Mouse (Mus musculus) urinary bladder, postnatal 4 days (tissue): ENCODE data around the gene Grk4.
A peak's percentile ranks its signal among the peaks of the same experiment; 100 is the strongest.

Experiments used
- DNase-seq, 2 experiments: peaks; one replicate each; pipeline ENCODE4 v3.0.0; 2021 to 2022; ENCODE audit warnings: low spot score in 2 of 2

Grk4 gene

GRCm38 (mm10) chr5:34659686-34660590 lies at the start of gene Grk4, which contains the start of gene Nop14:
Gene Grk4 (plus strand): TSS chr5:34660379.
Gene Nop14 (minus strand): TSS chr5:34660148.
- peak; percentile 98 to 99 for DNase-seq

- DNase-seq = no peak
Observed at GRCm38 (mm10) chr5:34632996-34633395, 27.2 kb upstream of the Grk4 start.

- DNase-seq = no peak
Observed at GRCm38 (mm10) chr5:34633641-34634040, 26.5 kb upstream of the Grk4 start.

- DNase-seq = no peak
Observed at GRCm38 (mm10) chr5:34634746-34635400, 25.3 kb upstream of the Grk4 start.

- DNase-seq = no peak
Observed at GRCm38 (mm10) chr5:34635665-34636192, 24.4 kb upstream of the Grk4 start.

- peak; percentile 78 to 82 for DNase-seq
Observed at GRCm38 (mm10) chr5:34636481-34637287, 23.5 kb upstream of the Grk4 start, which contains the start of gene Mfsd10. Gene Mfsd10 (minus strand): TSS chr5:34637212.

GRCm38 (mm10) chr5:34637591-34638156 lies 22.5 kb upstream of the Grk4 start:
- DNase-seq = no peak

GRCm38 (mm10) chr5:34641991-34642390 lies 18.2 kb upstream of the Grk4 start:
- no peak for DNase-seq

- no peak for DNase-seq
Observed at GRCm38 (mm10) chr5:34642932-34643331, 17.2 kb upstream of the Grk4 start.

- no peak for DNase-seq
Observed at GRCm38 (mm10) chr5:34647581-34647980, 12.6 kb upstream of the Grk4 start.

- no peak for DNase-seq
Observed at GRCm38 (mm10) chr5:34652961-34653360, 7.2 kb upstream of the Grk4 start.

- DNase-seq = no peak
Observed at GRCm38 (mm10) chr5:34654881-34655280, 5.3 kb upstream of the Grk4 start.

- no peak for DNase-seq
Observed at GRCm38 (mm10) chr5:34657556-34657955, 2.6 kb upstream of the Grk4 start.

GRCm38 (mm10) chr5:34660591-34661130 lies 482 bp downstream of the Grk4 start:
- no peak for DNase-seq

- DNase-seq = no peak
Observed at GRCm38 (mm10) chr5:34661909-34662308, 1.7 kb downstream of the Grk4 start.

GRCm38 (mm10) chr5:34663231-34663630 lies 3.1 kb downstream of the Grk4 start:
- DNase-seq = no peak

GRCm38 (mm10) chr5:34669493-34669892 lies 9.3 kb downstream of the Grk4 start:
- DNase-seq = no peak

- DNase-seq = no peak
Observed at GRCm38 (mm10) chr5:34670280-34670679, 10.1 kb downstream of the Grk4 start.

GRCm38 (mm10) chr5:34689868-34690267 lies 29.7 kb downstream of the Grk4 start:
- no peak for DNase-seq

GRCm38 (mm10) chr5:34692782-34693181 lies 32.6 kb downstream of the Grk4 start:
- DNase-seq = no peak

- no peak for DNase-seq
Observed at GRCm38 (mm10) chr5:34695521-34695920, 35.3 kb downstream of the Grk4 start.
